Mouse (Mus musculus) B cell, adult (primary cell): ENCODE data around the gene Edem1. TPM values are rescaled to one million over a fixed set of nuclear protein-coding genes. Genes with fewer than 3 reads are reported as not detected.

ENCODE experiments used
- total RNA-seq: library from RNA; stranded (reverse); gene quantifications from 4 replicates; pipeline ENCODE4 v1.2.4, GENCODE M21; 2023; ENCODE audit not compliant: inconsistent age

Edem1 gene
- total RNA-seq, result 113 to 139 TPM (median 118 TPM) in 4 replicates

GRCm38 (mm10) chr6:108828234-108828868, at the start of gene Edem1:
Gene Edem1, plus strand, starts transcription at chr6:108828641.

GRCm38 (mm10) chr6:108782526-108783183, 45.8 kb upstream of the Edem1 start, which contains the start of gene Arl8b:
Gene Arl8b, plus strand, starts transcription at chr6:108783099.

Other genes with a start within 250 kb of the Edem1 start
- 277 to 309 TPM (median 286 TPM) in 4 replicates for gene Bhlhe40, start 168.0 kb upstream of the Edem1 start, total RNA-seq
- 49.2 to 61.0 TPM (median 58.0 TPM) in 4 replicates for gene Arl8b, start 45.5 kb upstream of the Edem1 start, total RNA-seq